Mouse (Mus musculus): ENCODE data around the gene Rln3. TPM values are rescaled to one million over a fixed set of nuclear protein-coding genes. Genes with fewer than 3 reads are reported as not detected.

Gene Rln3
- total RNA-seq, 2 experiments from 2014 or later: not detected

GRCm38 (mm10) chr8:84066291-84066930 lies 21.6 kb upstream of the Rln3 start, which contains the start of gene Rfx1:
Gene Rfx1, plus strand, starts transcription at chr8:84066834.
- intact Hi-C loops (cut with DNase I): no loop called here
- DNase-seq (ENCODE audit: low spot score in 2 of 2): peak; percentile 100

- DNase-seq (ENCODE audit: low spot score in 2 of 2): no peak
- intact Hi-C loops (cut with DNase I): no loop called here
Measured at GRCm38 (mm10) chr8:84065457-84066072, 20.8 kb upstream of the Rln3 start.

DNA sequence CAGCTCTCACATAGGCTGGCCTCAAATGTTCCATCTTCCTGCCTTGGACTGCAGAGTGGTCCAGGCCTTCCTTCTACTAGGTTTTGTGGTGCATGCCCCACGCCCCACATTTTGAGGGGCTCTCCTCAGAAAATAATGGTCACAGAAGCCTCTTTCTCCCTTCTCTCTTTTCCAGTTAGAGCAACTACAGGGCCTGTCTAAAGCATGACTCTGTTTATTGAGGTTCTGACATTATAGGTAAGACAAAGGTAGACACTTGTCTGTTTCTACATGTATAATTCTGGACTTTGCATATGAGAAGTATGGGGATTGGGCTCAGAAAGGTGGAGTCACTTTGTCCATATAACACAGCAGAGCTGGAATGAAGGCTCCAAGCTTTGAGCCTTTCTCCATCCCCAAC lies 20.2 kb upstream of the Rln3 start, which contains the start of gene Gm10643:
Gm10643 (minus strand) TSS at position 101 of the 400 bp plus-strand sequence.
- intact Hi-C loops (cut with DNase I): no loop called here
- no peak for DNase-seq (ENCODE audit: low spot score in 2 of 2)

GRCm38 (mm10) chr8:84063861-84064610 lies 19.2 kb upstream of the Rln3 start:
- DNase-seq (ENCODE audit: low spot score in 2 of 2): no peak
- intact Hi-C loops (cut with DNase I): no loop called here

DNA sequence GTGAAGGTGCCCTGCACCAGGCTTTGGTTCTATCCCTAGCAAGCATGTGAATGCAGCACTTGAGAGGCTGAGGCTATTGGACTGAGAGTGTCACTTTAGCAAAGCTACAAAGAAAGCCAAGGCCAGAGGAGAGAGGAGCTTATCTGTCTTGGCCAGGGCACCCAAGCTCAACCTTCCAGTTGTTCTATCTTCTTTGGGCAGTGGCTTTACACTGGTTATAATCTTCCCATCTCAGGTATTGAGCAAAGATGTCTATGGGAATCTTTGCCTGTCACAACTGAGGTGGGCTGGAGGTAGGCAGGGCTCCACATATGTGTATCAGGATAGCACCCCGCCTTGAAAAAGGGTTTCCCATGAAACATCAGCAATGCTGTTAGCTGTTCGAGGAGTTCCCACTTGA lies 15.4 kb upstream of the Rln3 start:
- intact Hi-C loops (cut with DNase I): no loop called here
- DNase-seq (ENCODE audit: low spot score in 2 of 2): no peak

DNA sequence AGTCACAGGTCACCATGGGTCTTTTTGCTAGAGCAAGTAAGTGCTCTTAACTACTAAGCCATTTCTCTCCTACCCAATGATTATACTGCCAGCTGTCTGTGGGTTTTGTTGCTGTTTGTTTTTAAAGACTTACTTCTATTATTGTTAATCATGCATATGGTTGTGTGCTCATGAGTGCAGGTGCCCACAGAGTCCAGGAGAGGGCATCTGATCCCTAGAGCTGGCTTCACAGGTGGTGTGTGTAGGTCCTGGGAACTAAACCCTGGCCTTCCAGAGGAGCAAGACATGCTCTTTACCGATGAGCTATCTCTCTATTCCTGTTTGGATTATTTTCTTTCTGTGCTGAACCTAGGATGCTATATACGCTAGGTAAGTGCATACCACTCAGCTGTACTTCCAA lies 14.4 kb upstream of the Rln3 start:
- no peak for DNase-seq (ENCODE audit: low spot score in 2 of 2)
- intact Hi-C loops (cut with DNase I): no loop called here

GRCm38 (mm10) chr8:84057827-84058226 lies 13.0 kb upstream of the Rln3 start:
- intact Hi-C loops (cut with DNase I): no loop called here

DNA sequence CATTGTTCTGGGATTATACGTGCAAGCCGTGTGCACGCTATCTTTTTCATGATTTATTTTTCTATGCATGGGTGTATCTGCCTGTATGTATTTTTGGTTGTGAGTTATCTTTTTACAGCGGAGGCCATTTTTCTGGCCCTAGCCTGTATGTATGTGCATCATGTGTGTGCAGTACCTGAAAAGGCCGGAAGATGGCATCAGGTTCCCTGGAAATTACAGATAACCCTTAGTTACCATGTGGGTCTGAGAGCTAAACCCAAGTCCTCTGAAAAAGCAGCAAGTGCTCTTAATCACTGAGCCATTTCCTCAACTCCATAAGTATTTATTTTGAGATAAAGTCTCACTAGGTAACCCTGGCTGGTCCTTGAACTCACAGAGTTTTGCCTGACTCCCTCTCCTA lies 8.4 kb upstream of the Rln3 start:
- no peak for DNase-seq (ENCODE audit: low spot score in 2 of 2)
- intact Hi-C loops (cut with DNase I): no loop called here

More at GRCm38 (mm10) chr8:84057827-84058226, 13.0 kb upstream of the Rln3 start:
- no peak for DNase-seq (ENCODE audit: low spot score in 2 of 2)

DNA sequence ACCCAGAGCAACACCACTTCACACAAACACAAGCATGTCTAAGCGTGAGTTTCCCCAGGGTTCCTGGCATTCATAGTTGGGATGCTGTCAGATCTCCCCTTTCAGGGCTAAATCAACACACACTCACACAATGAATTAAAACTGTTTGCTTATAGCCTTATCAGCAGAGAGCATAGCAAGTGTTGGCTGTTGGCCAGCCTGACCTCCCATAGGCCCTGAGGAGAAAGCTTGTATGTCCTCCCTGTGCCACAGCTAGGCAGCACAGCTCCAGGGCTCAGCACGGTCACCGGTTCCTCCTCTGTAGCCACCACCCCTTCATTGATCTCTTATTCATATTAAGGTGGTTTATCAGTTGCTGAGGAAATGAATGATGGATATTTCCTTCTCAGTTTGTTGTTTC lies 7.9 kb upstream of the Rln3 start:
- intact Hi-C loops (cut with DNase I): no loop called here
- DNase-seq (ENCODE audit: low spot score in 2 of 2): no peak

DNA sequence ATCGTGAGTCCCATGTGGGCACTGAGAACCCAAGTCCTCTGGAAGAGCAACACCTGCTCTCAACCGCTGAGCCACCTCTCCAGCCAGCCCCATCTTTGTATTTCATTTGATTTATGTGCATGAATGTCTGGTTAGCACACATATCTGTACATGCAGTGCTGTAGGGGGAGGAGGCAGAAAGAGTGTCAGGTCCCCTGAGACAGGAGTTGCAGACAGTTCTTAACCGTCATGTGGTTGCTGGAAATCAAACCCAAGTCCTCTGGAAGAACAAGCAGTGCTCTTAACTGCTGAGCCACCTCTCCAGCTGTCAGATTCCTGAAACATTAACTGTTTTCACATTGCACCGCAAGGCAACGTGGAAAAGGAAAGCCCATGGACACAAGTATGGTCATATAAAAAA lies 3.4 kb upstream of the Rln3 start:
- intact Hi-C loops (cut with DNase I): no loop called here
- no peak for DNase-seq (ENCODE audit: low spot score in 2 of 2)

DNA sequence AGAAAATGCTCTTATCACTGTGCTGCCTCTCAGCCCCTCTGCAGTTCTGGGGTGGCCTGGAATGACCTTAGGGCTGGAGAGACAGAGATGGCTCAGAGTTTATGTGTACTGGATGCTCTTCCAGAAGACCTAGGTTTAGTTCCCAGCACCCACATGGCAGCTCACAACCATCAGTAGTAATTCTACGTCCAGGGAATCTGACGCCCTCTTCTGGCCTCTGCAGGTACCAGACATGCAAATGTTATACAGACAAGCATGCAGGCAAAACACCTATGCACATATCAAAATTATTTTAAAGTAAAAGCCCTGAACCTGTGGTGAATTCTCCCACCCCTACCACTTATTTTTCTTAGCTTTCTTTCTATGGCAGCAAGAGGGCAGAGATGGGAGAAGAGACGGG lies 1.7 kb upstream of the Rln3 start:
- no peak for DNase-seq (ENCODE audit: low spot score in 2 of 2)
- intact Hi-C loops (cut with DNase I): no loop called here

DNA sequence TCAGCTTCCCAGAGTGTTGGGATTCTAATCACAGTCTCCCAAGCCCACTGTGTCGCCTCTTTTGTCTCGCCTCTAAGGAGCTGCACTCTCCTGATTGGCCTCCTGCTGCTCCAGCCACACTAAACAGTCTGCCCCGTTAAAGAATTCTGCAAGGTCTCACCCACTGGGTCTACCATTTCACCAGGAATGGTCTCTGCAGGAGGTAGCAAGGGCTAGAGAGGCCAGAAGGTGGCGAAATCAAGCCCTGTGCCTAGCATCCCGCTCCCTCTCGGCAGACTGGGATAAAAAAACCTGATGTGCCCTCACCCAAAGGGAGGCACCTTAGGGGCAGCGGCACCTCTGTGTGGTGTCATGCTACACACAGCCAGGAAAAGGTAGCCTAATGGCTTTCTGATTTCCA lies 697 bp downstream of the Rln3 start:
- intact Hi-C loops (cut with DNase I): no loop called here
- no peak for DNase-seq (ENCODE audit: low spot score in 2 of 2)

DNA sequence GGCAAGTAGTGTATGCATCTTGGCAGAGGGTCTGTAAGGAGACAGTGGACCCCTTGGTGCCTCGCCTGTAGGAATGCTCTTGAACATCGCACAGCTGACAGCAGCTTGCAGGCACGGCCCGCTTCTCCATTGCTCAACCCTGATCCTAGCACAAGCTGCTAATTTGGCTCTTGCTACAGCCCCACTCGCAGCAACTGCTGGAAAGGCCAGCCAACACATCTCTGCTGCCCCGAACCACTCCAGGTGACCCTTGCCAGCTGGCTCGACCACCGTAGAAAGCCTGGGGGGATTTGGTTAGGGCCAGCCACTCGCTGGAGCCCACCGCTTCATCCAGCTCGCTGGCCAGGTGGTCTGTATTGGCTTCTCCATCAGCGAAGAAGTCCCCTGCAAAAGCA lies 1.9 kb downstream of the Rln3 start:
- intact Hi-C loops (cut with DNase I): no loop called here
- no peak for DNase-seq (ENCODE audit: low spot score in 2 of 2)

- peak in 1 of 2 experiments; percentile 36 for DNase-seq (ENCODE audit: low spot score in 2 of 2)
- intact Hi-C loops (cut with DNase I): no loop called here
Measured at GRCm38 (mm10) chr8:84042066-84042947, 2.5 kb downstream of the Rln3 start, which contains the start of gene Il27ra. Gene Il27ra, minus strand, starts transcription at chr8:84042589.

DNA sequence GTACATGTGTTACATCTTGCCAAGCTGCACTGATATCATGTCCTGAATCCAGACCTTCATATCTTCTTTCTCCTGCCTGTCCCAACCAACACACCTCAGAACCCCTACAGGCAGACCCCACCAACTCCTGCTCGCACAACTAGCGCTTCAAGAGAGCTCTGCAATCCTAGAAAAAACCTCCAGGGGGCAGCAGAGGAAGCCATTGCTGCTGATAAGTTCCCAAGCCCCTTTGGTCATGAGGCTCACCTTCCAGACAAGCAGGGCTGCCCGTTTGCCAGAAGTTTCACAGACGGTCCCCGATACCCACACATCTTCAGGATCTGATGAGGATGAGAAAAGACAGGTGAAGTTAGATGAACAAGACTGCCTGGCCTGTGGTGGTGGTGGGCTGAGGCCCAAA lies 5.8 kb downstream of the Rln3 start:
- intact Hi-C loops (cut with DNase I): loop anchor here (10.0 kb wide), 1 partner anchor 316 kb away; no protein-coding TSS in a partner anchor

DNA sequence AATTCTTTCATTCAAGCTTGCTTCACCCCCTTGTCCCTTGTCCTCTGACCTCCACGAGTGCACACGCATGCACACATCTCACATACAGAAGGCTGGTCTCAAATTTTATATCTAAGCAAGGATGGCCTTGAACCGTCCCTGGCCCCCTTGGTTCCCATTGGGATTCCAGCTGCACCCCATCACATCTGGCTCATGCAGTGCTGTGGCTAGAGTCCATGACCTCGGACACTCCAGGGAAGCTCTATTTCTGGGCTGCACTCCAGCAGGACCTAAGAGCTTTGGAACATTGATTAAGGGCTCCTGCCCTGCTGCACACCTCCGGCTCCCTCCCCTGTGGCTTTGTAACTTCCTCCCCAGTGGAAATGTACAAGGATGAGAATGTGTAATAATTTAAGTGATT lies 6.8 kb downstream of the Rln3 start:
- no peak for DNase-seq (ENCODE audit: low spot score in 2 of 2)

More for the DNA sequence above, 5.8 kb downstream of the Rln3 start:
- DNase-seq (ENCODE audit: low spot score in 2 of 2): peak; percentile 61 to 83

DNA sequence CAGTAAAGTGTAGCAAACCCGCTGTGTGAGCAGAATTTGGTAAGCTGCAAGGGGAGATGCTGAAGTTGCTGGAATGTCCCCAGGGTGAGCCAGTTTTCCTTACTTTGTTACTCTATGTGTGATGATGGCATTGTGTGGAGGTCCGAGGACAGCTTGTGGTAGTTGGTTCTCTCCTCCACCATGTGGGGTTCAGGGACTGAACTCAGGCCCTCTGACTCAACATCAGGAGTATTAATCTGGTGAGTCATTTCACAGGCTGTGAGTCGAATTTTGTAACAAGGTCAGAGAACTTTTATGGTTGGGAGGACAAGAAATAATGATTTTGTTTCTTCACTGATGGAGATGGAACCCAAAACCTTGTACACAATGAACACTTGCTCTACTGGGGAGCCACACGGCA lies 12.0 kb downstream of the Rln3 start:
- DNase-seq (ENCODE audit: low spot score in 2 of 2): no peak
- intact Hi-C loops (cut with DNase I): loop anchor here (10.0 kb wide), 1 partner anchor 322 kb away; no protein-coding TSS in a partner anchor

More for the DNA sequence above, 6.8 kb downstream of the Rln3 start:
- intact Hi-C loops (cut with DNase I): loop anchor here (10.0 kb wide), 1 partner anchor 317 kb away; no protein-coding TSS in a partner anchor

- intact Hi-C loops (cut with DNase I): no loop called here
- DNase-seq (ENCODE audit: low spot score in 2 of 2): no peak
Measured at GRCm38 (mm10) chr8:84029272-84029671, 15.5 kb downstream of the Rln3 start.

DNA sequence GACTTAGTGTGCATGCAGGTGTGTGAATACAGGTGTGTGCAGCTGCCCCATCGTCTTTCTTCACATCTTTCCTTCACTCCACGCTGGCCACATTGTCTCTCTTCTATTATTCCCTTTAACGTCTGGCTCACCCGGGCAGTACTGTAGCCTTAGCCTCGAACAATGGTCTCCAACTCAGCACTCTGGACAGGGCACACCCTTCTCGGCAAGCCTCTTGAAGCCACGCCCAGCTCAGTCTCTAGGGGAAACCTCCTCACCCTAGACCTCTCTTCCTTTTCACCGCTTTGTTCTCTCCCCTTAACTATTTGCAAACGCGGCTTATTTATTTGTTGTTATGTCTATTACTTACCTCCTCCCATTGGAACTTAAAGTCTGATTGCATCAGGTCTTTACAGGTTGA lies 17.4 kb downstream of the Rln3 start:
- intact Hi-C loops (cut with DNase I): no loop called here

More for the DNA sequence above, 17.4 kb downstream of the Rln3 start:
- DNase-seq (ENCODE audit: low spot score in 2 of 2): no peak

Data from left cerebral cortex, postnatal 14 days (tissue).